Mouse (Mus musculus): ENCODE data around the gene Plxnb1. TPM values are rescaled to one million over a fixed set of nuclear protein-coding genes. Genes with fewer than 3 reads are reported as not detected.
"Not testable (repeated sequence)": the region's sequence is repeated elsewhere in the genome, so short reads cannot be mapped to it uniquely, and the experiment has no call there.

The Plxnb1 gene
- total RNA-seq, 2 experiments from 2014 or later = not detected

GRCm38 (mm10) chr9:109125043-109125442 lies 29.9 kb downstream of the Plxnb1 start:
- no peak for ATAC-seq (replicated peaks; ENCODE audit: low FRiP score, poor library complexity, severe bottlenecking)

- no peak for ATAC-seq (replicated peaks; ENCODE audit: low FRiP score, poor library complexity, severe bottlenecking)
These were observed 30.3 kb downstream of the Plxnb1 start for GRCm38 (mm10) chr9:109125481-109125880.

DNA sequence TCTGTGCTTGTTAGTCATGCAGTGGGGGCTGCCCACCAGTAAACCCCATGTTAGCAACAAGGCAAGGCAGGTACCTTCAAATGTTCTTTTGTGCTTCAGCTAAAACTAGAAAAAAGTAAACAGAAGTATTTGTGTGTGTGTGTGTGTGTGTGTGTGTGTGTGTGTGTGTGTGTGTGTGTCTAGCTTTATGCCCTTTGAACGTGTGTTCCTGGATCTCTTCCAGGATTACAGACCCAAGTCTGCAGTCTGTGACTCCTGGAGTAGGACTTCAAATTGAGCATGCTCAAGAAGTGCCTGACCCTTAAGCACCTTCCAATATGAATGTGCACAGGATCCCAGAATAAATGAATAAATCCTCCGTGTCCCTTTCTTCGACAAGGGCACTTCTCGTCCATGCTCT lies 31.9 kb downstream of the Plxnb1 start:
- no peak for ATAC-seq (replicated peaks; ENCODE audit: low FRiP score, poor library complexity, severe bottlenecking)

GRCm38 (mm10) chr9:109128211-109128610 lies 33.0 kb downstream of the Plxnb1 start:
- no peak for ATAC-seq (replicated peaks; ENCODE audit: low FRiP score, poor library complexity, severe bottlenecking)

DNA sequence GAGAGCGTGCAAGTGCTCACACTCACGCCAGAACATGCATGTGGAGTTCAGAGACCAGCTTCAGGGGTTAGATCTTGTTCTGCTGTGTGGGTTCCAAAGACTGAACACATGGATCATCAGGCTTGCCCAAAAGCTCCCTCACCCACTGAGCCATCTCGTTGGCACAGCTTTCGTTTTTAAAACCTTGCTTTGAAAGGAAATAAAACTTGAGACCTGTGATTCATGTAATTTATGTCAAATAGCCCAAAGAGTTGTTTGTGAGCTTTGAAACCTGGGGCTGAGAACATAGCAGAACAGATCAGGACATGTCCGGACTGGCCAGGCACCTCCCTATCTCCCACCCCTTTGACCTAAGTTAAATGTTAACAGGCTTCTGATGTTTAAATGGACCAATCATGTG lies 34.9 kb downstream of the Plxnb1 start:
- ATAC-seq (replicated peaks; ENCODE audit: low FRiP score, poor library complexity, severe bottlenecking) = no peak

DNA sequence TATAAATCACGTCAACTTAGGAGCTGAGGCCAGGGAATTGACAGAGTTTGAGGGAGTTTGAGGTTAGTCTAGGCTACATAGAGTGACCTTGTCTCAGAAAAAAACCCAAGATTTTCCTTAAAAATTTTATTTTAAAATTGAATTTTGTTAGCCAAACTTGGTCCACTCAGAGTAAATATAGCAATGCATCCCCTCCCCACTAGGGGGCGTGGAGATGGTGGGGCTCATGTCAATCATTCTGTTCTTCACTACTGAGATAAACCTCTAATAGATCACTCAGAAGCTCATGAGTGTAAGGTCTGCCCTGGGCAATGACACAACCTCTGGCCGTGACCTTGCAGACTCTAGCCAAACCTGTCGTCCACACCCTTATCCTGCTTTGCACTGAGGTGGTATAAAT lies 45.2 kb downstream of the Plxnb1 start:
- not testable (repeated sequence) for ATAC-seq (replicated peaks; ENCODE audit: low FRiP score, poor library complexity, severe bottlenecking)

DNA sequence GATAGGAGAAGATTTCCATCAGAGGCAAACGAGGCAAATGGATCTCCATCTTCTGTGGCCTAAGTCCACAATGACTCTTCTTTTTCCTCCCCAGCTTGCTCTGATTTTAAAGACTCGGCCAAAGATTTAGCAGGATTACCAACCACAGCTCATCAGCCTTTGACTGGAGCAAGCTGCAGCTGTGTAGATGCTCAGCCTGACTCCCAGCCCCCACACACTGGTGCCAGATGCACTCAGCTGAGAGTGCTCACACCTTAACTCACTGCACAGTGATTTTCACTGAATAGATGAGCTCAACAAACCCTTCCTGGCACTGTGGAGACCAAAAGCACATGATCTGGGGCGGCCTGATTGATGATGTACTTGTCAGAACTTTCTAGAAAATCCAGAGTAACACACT lies 66.8 kb downstream of the Plxnb1 start, which contains the start of gene Fbxw21:
TSS of gene Fbxw21 (minus strand) at position 101 of the 400 bp plus-strand sequence.
- no peak for ATAC-seq (replicated peaks; ENCODE audit: low FRiP score, poor library complexity, severe bottlenecking)

DNA sequence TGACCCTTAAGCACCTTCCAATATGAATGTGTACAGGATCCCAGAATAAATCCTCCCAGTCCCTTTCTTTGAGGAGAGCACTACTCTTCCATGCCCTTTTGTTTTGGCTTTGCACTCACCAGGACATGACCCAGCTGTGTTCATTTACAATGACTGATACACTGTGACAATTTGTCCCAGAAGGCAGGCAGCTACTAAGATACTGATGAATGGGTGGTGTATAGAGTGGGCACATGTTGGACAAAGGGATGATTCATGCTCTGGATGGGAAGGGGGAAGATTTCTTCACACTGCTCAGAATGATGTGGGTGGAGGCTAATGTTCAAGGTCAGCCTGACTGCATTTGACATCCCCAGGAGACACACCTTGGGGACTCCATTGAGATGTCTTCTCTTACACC lies 72.1 kb downstream of the Plxnb1 start:
- no peak for ATAC-seq (replicated peaks; ENCODE audit: low FRiP score, poor library complexity, severe bottlenecking)

Other genes with a start within 250 kb of the Plxnb1 start
- gene Slc26a6, start 242.1 kb upstream of the Plxnb1 start, total RNA-seq (2015; ENCODE audit: low replicate concordance) = 0.63 and 23.8 TPM in 2 replicates
- not detected in 2 replicates for gene Slc26a6, start 242.1 kb upstream of the Plxnb1 start, total RNA-seq (2017; ENCODE audit: low replicate concordance)
- gene Tmem89, start 180.8 kb upstream of the Plxnb1 start, total RNA-seq (2015; ENCODE audit: low replicate concordance) = not detected in 2 replicates
- gene Tmem89, start 180.8 kb upstream of the Plxnb1 start, total RNA-seq (2017; ENCODE audit: low replicate concordance) = not detected in 2 replicates
- gene Uqcrc1, start 158.8 kb upstream of the Plxnb1 start, total RNA-seq (2015; ENCODE audit: low replicate concordance) = 24.2 and 31.5 TPM in 2 replicates
- gene Uqcrc1, start 158.8 kb upstream of the Plxnb1 start, total RNA-seq (2017; ENCODE audit: low replicate concordance) = 55.1 and 79.9 TPM in 2 replicates
- gene Col7a1, start 141.8 kb upstream of the Plxnb1 start, total RNA-seq (2015; ENCODE audit: low replicate concordance) = under 0.01 TPM in 1 of 2 replicates, not detected in the other
- gene Col7a1, start 141.8 kb upstream of the Plxnb1 start, total RNA-seq (2017; ENCODE audit: low replicate concordance) = 0.17 and 1.4 TPM in 2 replicates
- gene Ucn2, start 109.4 kb upstream of the Plxnb1 start, total RNA-seq (2015; ENCODE audit: low replicate concordance) = not detected in 2 replicates
- not detected in 2 replicates for gene Ucn2, start 109.4 kb upstream of the Plxnb1 start, total RNA-seq (2017; ENCODE audit: low replicate concordance)
- gene Pfkfb4, start 103.6 kb upstream of the Plxnb1 start, total RNA-seq (2015; ENCODE audit: low replicate concordance) = 3.1 and 13.3 TPM in 2 replicates
- gene Pfkfb4, start 103.6 kb upstream of the Plxnb1 start, total RNA-seq (2017; ENCODE audit: low replicate concordance) = 7.9 and 12.3 TPM in 2 replicates
- 14.6 and 20.3 TPM in 2 replicates for gene Shisa5, start 56.8 kb upstream of the Plxnb1 start, total RNA-seq (2015; ENCODE audit: low replicate concordance)
- gene Shisa5, start 56.8 kb upstream of the Plxnb1 start, total RNA-seq (2017; ENCODE audit: low replicate concordance) = 13.9 and 51.4 TPM in 2 replicates
- gene Trex1, start 35.7 kb upstream of the Plxnb1 start, total RNA-seq (2015; ENCODE audit: low replicate concordance) = 7.3 and 19.6 TPM in 2 replicates
- 1.7 and 4.2 TPM in 2 replicates for gene Trex1, start 35.7 kb upstream of the Plxnb1 start, total RNA-seq (2017; ENCODE audit: low replicate concordance)
- gene Atrip, start 21.3 kb upstream of the Plxnb1 start, total RNA-seq (2015; ENCODE audit: low replicate concordance) = 4.2 TPM in 1 of 2 replicates, not detected in the other
- 4.8 and 10.6 TPM in 2 replicates for gene Atrip, start 21.3 kb upstream of the Plxnb1 start, total RNA-seq (2017; ENCODE audit: low replicate concordance)
- 2.5 TPM in 1 of 2 replicates, not detected in the other for gene Ccdc51, start 12.9 kb upstream of the Plxnb1 start, total RNA-seq (2015; ENCODE audit: low replicate concordance)
- gene Ccdc51, start 12.9 kb upstream of the Plxnb1 start, total RNA-seq (2017; ENCODE audit: low replicate concordance) = 3.7 and 4.3 TPM in 2 replicates
- 104 and 108 TPM in 2 replicates for gene Tma7, start 12.8 kb upstream of the Plxnb1 start, total RNA-seq (2015; ENCODE audit: low replicate concordance)
- 44.6 and 57.0 TPM in 2 replicates for gene Tma7, start 12.8 kb upstream of the Plxnb1 start, total RNA-seq (2017; ENCODE audit: low replicate concordance)
- gene Fbxw21, start 66.7 kb downstream of the Plxnb1 start, total RNA-seq (2015; ENCODE audit: low replicate concordance) = not detected in 2 replicates
- gene Fbxw21, start 66.7 kb downstream of the Plxnb1 start, total RNA-seq (2017; ENCODE audit: low replicate concordance) = 0.28 TPM in 1 of 2 replicates, not detected in the other
- not detected in 2 replicates for gene Fbxw13, start 100.6 kb downstream of the Plxnb1 start, total RNA-seq (2015; ENCODE audit: low replicate concordance)
- gene Fbxw13, start 100.6 kb downstream of the Plxnb1 start, total RNA-seq (2017; ENCODE audit: low replicate concordance) = not detected in 2 replicates
- gene Fbxw20, start 139.4 kb downstream of the Plxnb1 start, total RNA-seq (2015; ENCODE audit: low replicate concordance) = not detected in 2 replicates
- not detected in 2 replicates for gene Fbxw20, start 139.4 kb downstream of the Plxnb1 start, total RNA-seq (2017; ENCODE audit: low replicate concordance)
- not detected in 2 replicates for gene Fbxw14, start 192.3 kb downstream of the Plxnb1 start, total RNA-seq (2015; ENCODE audit: low replicate concordance)
- not detected in 2 replicates for gene Fbxw14, start 192.3 kb downstream of the Plxnb1 start, total RNA-seq (2017; ENCODE audit: low replicate concordance)
- not detected in 2 replicates for gene Fbxw28, start 244.3 kb downstream of the Plxnb1 start, total RNA-seq (2015; ENCODE audit: low replicate concordance)
- gene Fbxw28, start 244.3 kb downstream of the Plxnb1 start, total RNA-seq (2017; ENCODE audit: low replicate concordance) = not detected in 2 replicates

Measured in erythroblast, adult 5-6 weeks (primary cell).